Mouse (Mus musculus): ENCODE results near the gene Matn4. TPM values are rescaled to one million over a fixed set of nuclear protein-coding genes. Genes with fewer than 3 reads are reported as not detected.

The Matn4 gene
- 1 to 10 TPM in 1 of 2 experiments, under 1 TPM in 1; 0.76 to 1.7 TPM for total RNA-seq (2021)
- long read RNA-seq, experiment 1, partial matches to known transcripts, result 0 of 4 reads
- long read RNA-seq, experiment 1, other reads (novel, unspliced or antisense), result 1 of 4 reads
- long read RNA-seq, experiment 2, transcript Matn4-201 (11 exons, 2,304 nt), result major isoform, 5 of 7 reads
- long read RNA-seq, experiment 2, partial matches to known transcripts, result 1 of 7 reads
- long read RNA-seq, experiment 2, other reads (novel, unspliced or antisense), result 1 of 7 reads

DNA sequence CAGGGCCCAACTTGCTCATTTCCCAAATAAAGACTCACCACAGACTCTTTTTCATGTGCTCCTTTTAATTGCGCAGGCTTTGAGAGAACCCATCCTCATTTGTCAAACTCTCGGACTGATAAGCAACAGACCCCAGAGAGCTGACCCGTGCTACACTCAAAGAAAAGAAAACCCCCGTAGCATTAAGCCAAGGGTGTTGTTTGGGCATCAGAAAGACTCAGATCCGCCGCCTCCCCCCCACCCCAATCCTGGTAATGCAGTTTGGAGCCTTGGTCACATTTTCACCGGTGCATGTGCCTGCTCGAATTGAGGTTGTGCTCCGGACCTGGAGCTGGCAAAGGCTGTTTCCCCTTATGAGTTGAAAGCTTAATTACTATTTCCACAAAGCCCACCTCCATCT lies at the start of gene Matn4:
TSS of gene Matn4 (minus strand) at position 101 of the 400 bp plus-strand sequence.
- no peak for DNase-seq (ENCODE audit: low spot score in 2 of 2)

DNA sequence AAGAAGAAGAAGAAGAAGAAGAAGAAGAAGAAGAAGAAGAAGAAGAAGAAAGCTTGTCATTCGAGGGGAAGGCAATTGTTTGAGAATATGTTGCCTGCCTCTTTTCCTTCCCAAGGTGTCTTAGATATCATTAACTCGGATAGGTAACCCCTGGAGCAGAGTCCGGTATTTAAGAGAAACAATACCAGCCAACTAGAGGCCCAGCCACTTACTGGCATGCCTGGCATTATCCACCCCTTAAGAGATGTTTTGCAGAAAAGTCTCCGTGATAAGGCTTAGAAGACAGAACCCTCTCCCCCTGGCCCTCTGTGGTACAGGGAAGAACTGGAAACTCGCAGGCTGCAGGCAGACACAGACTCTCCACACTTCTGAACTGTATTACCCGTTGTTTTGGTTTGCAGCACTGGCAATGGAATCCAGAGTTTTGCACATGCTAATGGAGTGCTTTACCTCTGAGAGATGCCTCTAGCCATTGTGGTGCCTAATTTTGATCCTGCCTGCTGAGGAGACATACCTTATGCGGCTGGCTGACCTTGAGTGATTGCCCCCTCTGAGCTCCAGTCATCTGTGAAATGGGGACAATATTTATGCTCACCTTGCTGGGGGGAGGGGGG lies 49.0 kb upstream of the Matn4 start:
- DNase-seq (ENCODE audit: low spot score in 2 of 2), result no peak

DNA sequence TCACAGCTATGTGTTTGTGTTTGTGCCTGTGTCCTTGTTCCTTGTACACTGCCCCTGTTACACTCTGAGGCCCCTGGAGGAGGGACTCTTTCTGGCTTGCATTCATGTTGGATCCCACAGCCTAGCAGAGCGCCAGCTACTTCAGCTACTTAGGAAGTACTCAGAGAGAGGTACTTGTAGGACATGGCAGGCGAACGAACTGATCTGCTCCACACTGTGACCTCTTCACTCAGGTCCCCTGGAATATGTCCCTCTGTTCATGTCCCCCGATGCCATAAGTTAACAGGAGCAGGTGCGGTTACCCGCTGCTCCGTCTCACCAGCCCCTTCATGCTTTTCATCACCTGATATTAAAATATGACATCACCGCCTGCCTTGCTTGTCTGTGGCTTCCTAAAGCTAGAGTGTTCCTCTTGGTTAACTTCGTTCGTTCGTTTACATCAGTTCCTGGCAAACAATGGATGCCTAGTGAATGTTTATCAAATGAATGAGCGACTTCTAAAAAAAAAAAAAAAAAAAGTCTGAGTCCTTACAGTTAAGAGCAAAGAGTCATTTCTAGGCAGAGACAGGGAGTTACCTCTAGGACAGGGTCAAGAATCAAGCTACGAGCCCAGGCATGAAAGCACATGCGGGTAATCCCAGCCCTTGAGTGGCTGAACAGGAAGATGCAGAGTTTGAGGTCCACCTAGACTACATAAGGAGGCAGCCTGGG lies 48.2 kb upstream of the Matn4 start:
- DNase-seq (ENCODE audit: low spot score in 2 of 2), result no peak

GRCm38 (mm10) chr2:164452000-164452676 lies 47.2 kb upstream of the Matn4 start:
- no peak for DNase-seq (ENCODE audit: low spot score in 2 of 2)

- no peak for DNase-seq (ENCODE audit: low spot score in 2 of 2)
These were observed 44.5 kb upstream of the Matn4 start for GRCm38 (mm10) chr2:164449341-164450042.

GRCm38 (mm10) chr2:164448921-164449320 lies 44.0 kb upstream of the Matn4 start:
- DNase-seq (ENCODE audit: low spot score in 2 of 2), result no peak

DNA sequence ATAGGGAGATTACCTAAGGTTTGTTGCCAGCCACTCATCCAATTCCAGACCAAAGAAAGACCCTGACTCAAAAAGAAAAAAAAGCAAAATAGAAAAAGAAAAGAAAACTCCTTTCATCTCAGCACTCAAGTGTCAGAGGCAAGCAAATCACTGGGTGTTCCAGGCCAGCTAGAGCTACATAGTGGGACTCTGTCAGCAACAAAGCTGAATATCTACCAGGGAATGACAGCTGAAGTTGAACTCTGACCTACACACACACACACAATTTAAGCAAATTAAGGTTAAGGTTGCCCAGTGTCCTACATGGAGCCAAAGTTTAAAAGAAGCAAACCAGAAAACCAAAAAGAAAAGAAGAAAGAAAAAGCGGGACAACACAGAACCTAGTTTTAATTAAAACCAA lies 43.2 kb upstream of the Matn4 start:
- no peak for DNase-seq (ENCODE audit: low spot score in 2 of 2)

- DNase-seq (ENCODE audit: low spot score in 2 of 2), result no peak
These were observed 41.1 kb upstream of the Matn4 start for GRCm38 (mm10) chr2:164446086-164446469.

DNA sequence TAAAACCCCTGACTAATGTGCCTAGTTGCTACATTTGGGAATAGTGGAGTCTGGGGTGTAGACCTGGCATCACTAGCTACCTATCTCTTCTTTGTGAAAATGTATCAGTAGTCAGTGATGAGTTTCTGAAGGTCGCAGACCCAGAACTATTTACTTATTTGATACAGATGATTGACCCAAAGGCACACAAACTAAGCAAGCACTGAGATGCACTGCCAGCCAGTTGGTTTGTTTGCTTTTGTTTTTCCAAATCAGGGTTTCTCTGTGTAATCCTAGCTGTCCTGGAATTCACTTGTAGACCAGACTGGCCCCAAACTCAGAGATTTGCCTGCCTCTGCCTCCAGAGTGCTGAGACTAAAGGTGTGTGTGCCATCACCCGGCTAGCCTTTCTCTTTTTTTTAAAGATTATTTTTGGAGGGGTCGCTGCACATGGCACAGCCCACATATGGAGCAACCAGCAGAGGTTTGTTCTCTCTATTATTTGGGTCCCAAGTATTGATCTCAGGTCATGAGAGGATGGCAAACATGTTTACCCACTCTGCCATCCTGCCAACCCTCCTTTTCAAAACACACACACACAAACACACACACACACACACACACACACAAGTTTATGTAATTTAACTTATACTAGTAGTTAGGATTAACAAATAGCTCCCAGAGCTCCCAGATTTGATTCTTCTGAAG lies 40.6 kb upstream of the Matn4 start:
- DNase-seq (ENCODE audit: low spot score in 2 of 2), result no peak

DNA sequence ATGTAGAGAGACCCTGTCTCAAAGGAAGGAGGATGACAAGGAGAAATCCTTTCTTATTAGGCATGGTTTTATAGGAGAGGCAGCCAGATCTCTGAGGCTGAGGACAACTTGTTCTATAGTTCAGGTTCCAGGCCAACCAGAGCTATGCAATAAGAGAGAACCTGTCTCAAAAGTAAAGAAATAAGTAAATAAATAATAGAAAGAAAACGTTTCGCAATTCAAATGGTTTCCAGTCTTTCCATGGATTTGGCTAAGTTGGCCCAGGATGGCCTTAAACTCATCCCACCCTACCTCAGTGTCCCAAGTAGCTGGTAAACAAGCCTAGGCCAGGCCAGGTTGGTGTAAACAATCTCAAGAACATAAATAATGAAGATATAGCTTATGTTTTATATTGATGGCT lies 39.7 kb upstream of the Matn4 start:
- no peak for DNase-seq (ENCODE audit: low spot score in 2 of 2)

- no peak for DNase-seq (ENCODE audit: low spot score in 2 of 2)
These were observed 38.6 kb upstream of the Matn4 start, which contains the start of gene Sdc4 for GRCm38 (mm10) chr2:164443460-164444000. TSS of gene Sdc4 (minus strand) at chr2:164443887.

- DNase-seq (ENCODE audit: low spot score in 2 of 2), result peak; percentile 91 to 95
These were observed 38.1 kb upstream of the Matn4 start for GRCm38 (mm10) chr2:164443051-164443437.

GRCm38 (mm10) chr2:164442315-164443050 lies 37.5 kb upstream of the Matn4 start:
- peak in 1 of 2 experiments; percentile 61 for DNase-seq (ENCODE audit: low spot score in 2 of 2)

DNA sequence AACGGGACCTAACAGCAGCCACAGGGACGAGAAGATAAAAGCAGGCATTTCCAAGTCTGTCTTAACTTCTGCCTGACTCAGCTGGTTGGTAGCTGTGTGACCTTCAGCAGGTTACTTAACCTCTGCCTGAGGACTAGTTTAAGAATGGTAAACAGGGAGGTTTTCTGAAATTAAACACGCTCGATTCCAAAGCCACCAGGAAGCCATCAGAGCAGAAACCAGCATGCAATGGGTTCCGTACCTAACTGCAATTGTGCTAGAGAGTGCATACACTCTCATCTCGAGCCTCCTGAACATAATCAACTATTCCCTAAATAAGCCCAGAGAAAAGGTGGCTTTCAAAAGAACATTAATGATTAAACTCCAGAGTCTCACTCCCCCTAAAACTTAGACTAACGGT lies 36.8 kb upstream of the Matn4 start:
- no peak for DNase-seq (ENCODE audit: low spot score in 2 of 2)

DNA sequence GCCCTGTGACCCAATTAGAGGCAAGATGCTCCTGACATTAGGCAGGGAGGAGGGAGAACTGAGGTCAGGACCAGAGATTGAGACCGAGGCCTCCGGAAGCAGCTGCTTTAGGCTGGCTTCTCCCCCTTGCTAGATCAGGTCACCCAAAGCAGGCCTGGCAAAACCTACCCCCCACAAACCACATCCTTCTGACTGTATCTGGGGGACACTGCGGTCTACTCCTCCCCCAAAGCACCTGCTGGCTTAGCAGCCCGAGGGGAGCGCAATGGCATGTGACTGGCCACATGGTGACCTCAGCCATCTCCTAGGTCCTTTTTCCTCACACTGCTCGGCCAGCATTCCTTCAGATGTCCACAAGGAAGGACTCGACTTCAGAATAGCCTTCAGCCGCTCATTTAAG lies 36.2 kb upstream of the Matn4 start:
- no peak for DNase-seq (ENCODE audit: low spot score in 2 of 2)

GRCm38 (mm10) chr2:164440314-164440713 lies 35.4 kb upstream of the Matn4 start:
- DNase-seq (ENCODE audit: low spot score in 2 of 2), result no peak

GRCm38 (mm10) chr2:164439001-164439421 lies 34.1 kb upstream of the Matn4 start:
- no peak for DNase-seq (ENCODE audit: low spot score in 2 of 2)

GRCm38 (mm10) chr2:164438257-164438656 lies 33.3 kb upstream of the Matn4 start:
- DNase-seq (ENCODE audit: low spot score in 2 of 2), result no peak

- DNase-seq (ENCODE audit: low spot score in 2 of 2), result no peak
These were observed 32.8 kb upstream of the Matn4 start for GRCm38 (mm10) chr2:164437710-164438109.
